8 mouse cellular contexts compared by ENCODE assay signal in the genomic region with DNA sequence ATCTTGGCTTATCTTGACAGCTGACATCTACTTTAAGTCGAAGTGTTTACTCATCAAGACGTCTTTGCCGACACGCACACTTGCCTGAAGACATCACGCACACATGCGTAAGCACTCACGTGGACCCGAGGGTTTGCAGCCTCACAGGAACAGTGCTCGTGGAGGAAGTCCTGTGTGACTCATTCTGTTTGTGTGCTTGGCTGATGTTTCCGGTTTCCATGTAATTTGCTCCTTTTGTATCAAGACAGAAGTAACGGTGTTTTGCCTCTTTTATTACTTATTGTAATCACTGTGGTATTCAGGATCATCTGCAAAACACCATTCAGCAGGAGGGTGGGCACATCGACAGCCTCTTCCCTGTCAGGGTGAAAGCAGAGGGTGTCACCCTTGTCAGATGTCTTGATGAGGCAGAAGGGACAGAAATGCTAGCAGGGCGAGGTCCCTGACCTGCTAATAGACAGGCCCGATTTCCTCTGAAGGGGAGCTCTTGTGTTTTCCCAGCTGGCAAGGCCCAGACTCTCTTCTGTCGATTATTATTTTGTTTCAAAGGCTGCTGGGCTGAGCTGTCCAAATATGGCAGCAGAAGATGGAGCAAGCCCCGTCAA.
DNase-seq lines count a peak whose midpoint lies in the region; ATAC-seq lines count a peak whose summit lies in the region.

No protein-coding gene starts in this region.

- H3K4me2 ChIP-seq in midbrain, embryonic 15.5 days: no peak overlapping the region
- H3K4me2 ChIP-seq in midbrain, embryonic 14.5 days (ENCODE audit: low read length): no peak overlapping the region
- no peak overlapping the region for H3K4me2 ChIP-seq in heart, embryonic 15.5 days

- H3K27me3 ChIP-seq in midbrain, embryonic 15.5 days (replicated peaks): no peaks in the 10 kb centered on the region
- H3K27me3 ChIP-seq in midbrain, embryonic 14.5 days (ENCODE audit: control insufficient read depth, insufficient read depth, low read length): no peaks in the 10 kb centered on the region
- no peaks in the 10 kb centered on the region for H3K27me3 ChIP-seq in heart, embryonic 15.5 days

- peaks cover 10% of the 10 kb centered on the region; the same call in 1 of the 2 replicates for H3K4me1 ChIP-seq in midbrain, embryonic 15.5 days
- H3K4me1 ChIP-seq in midbrain, embryonic 14.5 days (ENCODE audit: control insufficient read depth, insufficient read depth, low read length): peaks cover 14% of the 10 kb centered on the region
- peaks cover 27% of the 10 kb centered on the region for H3K4me1 ChIP-seq in heart, embryonic 15.5 days (replicated peaks)

- H3K9me3 ChIP-seq in midbrain, embryonic 15.5 days: no peaks in the 10 kb centered on the region
- H3K9me3 ChIP-seq in midbrain, embryonic 14.5 days (ENCODE audit: control insufficient read depth, low read length): no peaks in the 10 kb centered on the region
- no peaks in the 10 kb centered on the region; the same call in 1 of the 2 replicates for H3K9me3 ChIP-seq in heart, embryonic 15.5 days (replicated peaks)

- no peak overlapping the region for H3K9ac ChIP-seq in midbrain, embryonic 15.5 days
- no peak overlapping the region for H3K9ac ChIP-seq in midbrain, embryonic 14.5 days (replicated peaks; ENCODE audit: low read length)
- H3K9ac ChIP-seq in heart, embryonic 15.5 days: no peak overlapping the region

- DNase-seq in midbrain, embryonic 14.5 days: no peak
- peak; percentile 35 for DNase-seq in c-Kit-positive CD71-negative TER-119-negative erythroid progenitor cells, embryonic 14.5 days (ENCODE audit: low read depth)
- DNase-seq in kidney, adult 9 months: peak; percentile 64
- no peak for DNase-seq in cerebellum, postnatal 10 days
- DNase-seq in cerebellum, adult 11-12 months: no peak

- no peaks in the 10 kb centered on the region for H3K36me3 ChIP-seq in midbrain, embryonic 15.5 days (replicated peaks)
- H3K36me3 ChIP-seq in midbrain, embryonic 14.5 days (ENCODE audit: control insufficient read depth, insufficient read depth, low read length): no peaks in the 10 kb centered on the region
- H3K36me3 ChIP-seq in heart, embryonic 15.5 days: no peaks in the 10 kb centered on the region

- 65% methylated on average over 16 of the region's 16 CpGs for WGBS in midbrain, embryonic 15.5 days
- whole genome bisulfite sequencing in midbrain, embryonic 14.5 days: 65% methylated on average over 16 of the region's 16 CpGs
- WGBS in heart, embryonic 15.5 days: 38% methylated on average over 16 of the region's 16 CpGs

- 0 out of 2 replicates have a peak overlapping the region, but pooled peaks have one; percentile 43 for H3K27ac ChIP-seq in midbrain, embryonic 15.5 days
- H3K27ac ChIP-seq in midbrain, embryonic 14.5 days (replicated peaks; ENCODE audit: low read depth, low read length): no peak overlapping the region
- H3K27ac ChIP-seq in heart, embryonic 15.5 days: peak overlapping the region; percentile 59

- H3K4me3 ChIP-seq in midbrain, embryonic 15.5 days: no peak overlapping the region
- H3K4me3 ChIP-seq in midbrain, embryonic 14.5 days (replicated peaks; ENCODE audit: low read depth, low read length): no peak overlapping the region
- no peak overlapping the region for H3K4me3 ChIP-seq in heart, embryonic 15.5 days

- no peak for ATAC-seq in midbrain, embryonic 15.5 days (replicated peaks)
- no peak for ATAC-seq in midbrain, embryonic 14.5 days (ENCODE audit: low FRiP score, low TSS enrichment)
- no peak; the same call in 1 of the 2 replicates for ATAC-seq in heart, embryonic 15.5 days (replicated peaks; ENCODE audit: insufficient number of reproducible peaks, insufficient read depth, low FRiP score, low read depth)
- peak; percentile 83 for ATAC-seq in megakaryocyte progenitor cell, adult 5-6 weeks (replicated peaks; ENCODE audit: poor library complexity)

Comparison
In these comparisons a context has a peak if more than half of its experiments do, and no peak if none do; other contexts are left out.
1. DNase-seq: peak in c-Kit-positive CD71-negative TER-119-negative erythroid progenitor cells, embryonic 14.5 days (single experiment) and kidney, adult 9 months (single experiment); none in midbrain, embryonic 14.5 days (single experiment), cerebellum, postnatal 10 days (0 of 2) and cerebellum, adult 11-12 months (single experiment).